Mouse (Mus musculus): Measurements from ENCODE around the gene Pemt.
"Not testable (repeated sequence)": the region's sequence is repeated elsewhere in the genome, so short reads cannot be mapped to it uniquely, and the experiment has no call there.

Pemt gene

DNA sequence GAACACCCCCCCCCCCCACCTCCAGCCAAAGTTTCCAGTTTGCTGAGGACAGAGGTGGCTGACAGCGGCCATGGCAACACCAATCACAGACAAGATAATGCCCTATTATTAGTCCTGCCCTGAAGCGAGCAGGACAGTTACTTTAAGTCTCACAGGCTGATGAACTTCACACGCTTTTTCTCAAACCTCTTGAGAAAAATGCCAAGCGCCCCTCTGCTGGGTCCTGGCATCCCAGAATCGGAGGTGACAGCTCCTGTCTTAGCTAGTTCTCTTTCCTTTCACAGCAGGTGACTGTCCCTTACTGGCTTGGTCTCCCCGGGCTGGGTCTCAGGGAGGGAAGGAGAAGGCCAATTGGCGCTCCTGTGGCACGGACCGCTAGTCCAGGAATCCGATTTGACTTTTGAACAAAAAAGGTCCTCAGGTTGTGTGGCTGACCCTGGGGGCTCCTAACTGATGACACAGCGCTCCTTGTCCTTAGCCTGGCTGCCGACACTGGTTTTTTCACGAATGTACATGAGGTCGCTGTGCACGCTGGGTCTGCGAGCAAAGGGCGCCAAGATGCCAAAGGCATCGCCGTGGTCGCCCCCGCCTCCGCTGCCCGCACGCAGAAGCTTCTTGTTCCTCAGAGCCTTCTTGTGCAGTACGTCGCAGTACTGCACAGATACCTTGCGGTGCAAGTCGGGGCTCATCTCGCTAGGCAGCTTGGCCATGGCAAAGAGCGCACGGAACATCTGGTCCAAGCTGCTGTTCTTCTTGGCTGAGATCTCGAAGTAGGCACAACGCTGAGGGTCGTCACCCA, 82.7 kb downstream of the Pemt start:
- in situ Hi-C loops (cut with MboI; ENCODE audit: unreplicated experiment in 2 of 2): loop anchor here in 1 of 2 experiments (10.0 kb wide), 1 partner anchor 111 kb away; no protein-coding TSS in a partner anchor

DNA sequence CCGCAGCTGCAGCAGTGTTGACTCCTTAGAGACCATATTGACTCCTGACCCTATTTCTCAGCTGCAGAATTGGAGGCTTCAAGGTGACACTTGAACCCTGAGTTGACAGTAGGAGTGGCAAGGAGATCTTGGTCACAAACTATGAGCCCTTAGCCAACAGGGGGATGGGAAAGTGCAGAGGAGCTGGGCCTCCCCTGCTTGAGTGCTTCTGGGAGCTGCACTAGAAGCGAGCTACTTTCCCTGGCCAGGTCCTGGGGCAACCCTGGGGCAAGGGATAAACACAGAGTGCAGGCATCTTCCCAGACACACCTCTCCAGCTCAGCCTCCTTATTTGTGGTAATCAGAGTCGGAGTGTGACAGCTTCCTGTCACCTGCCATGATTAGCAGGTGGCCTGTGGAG, 83.7 kb downstream of the Pemt start:
- in situ Hi-C loops (cut with MboI; ENCODE audit: unreplicated experiment in 2 of 2): loop anchor here in 1 of 2 experiments (10.0 kb wide), 1 partner anchor 112 kb away; no protein-coding TSS in a partner anchor

DNA sequence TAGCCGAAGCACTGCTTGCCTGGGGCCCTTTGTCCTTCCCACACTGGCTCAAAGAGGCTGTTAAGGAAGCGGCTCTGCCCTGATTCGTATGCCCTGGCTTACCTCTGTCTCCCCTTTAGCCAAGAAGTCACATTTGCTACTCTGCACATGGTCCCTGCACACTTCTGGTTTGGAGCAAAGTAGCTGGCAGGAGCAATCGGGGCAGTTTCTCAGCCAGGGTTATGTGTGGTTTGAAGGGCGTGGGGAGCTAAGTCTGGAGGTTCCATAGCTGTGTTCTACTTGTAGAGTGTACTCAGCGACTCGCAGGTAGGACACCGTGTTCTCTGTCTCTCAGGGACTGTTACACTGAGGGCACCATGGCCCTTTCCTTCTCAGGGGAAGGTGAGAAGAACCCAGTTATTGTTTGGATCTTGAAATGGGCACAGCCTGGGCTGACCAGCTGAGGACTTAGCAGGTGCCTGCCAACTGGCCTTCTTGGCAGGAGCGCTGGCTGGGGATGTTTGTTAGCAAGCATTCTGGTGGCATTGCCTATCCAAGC, 84.9 kb downstream of the Pemt start:
- in situ Hi-C loops (cut with MboI; ENCODE audit: unreplicated experiment in 2 of 2): loop anchor here in 1 of 2 experiments (10.0 kb wide), 1 partner anchor 113 kb away; no protein-coding TSS in a partner anchor

DNA sequence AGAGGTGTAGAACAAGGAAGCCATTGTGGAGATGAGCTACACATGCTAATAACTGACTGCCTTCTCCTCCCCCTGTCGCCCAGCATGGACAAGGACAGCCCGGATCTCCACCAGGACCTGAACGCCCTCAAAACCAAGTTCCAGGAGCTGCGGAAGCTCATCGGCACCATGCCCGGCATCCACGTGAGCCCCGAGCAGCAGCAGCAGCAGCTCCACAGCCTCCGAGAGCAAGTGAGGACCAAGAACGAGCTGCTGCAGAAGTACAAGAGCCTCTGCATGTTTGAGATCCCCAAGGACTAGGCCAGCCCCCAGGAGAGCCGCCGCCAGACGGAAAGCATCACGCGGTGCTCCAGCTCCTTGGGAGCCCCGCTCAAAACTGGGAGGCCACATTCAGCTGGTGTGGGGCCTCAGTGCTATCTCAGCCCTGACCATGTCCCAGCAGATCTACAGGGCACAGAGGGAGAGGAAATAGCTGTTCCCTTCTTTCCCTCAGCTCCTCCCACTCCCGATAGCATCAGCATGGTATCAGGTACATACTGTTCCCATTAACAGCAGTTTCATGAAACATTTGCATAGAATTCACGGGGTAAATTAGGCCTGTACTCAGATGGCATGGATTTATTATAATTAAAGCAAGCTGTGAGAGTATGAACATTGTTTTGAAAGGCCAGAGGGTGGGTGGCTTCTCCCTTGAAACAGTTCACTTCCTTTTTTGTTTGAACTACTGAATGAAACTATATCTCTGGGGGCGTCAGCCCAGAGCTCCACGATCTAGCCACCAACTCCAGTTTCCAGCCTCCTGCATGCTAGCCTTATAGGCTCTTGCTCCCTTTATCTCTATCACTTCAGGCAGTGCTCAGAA, 85.6 kb downstream of the Pemt start:
- in situ Hi-C loops (cut with MboI; ENCODE audit: unreplicated experiment in 2 of 2): loop anchor here in 1 of 2 experiments (10.0 kb wide), 1 partner anchor 114 kb away; no protein-coding TSS in a partner anchor

DNA sequence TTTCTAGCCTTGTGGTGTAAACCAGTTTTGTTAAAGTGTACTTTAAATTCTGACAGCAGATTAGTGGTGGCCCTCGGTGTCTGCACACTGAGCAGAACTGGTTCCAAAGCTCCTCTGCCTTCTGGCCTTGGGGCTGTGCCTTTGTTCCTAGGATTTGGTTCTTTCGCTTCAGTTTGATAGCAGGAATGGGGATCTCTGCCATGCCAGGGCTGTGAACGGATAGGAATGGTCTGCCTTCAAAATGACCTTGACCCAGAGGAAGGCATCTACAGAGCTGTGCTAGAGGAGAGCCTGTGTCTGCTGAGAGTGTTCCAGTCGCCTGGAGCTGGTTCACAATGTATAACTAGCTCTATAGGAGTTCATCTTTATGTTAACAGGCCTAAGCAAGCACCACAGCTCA, 86.8 kb downstream of the Pemt start:
- in situ Hi-C loops (cut with MboI; ENCODE audit: unreplicated experiment in 2 of 2): no loop called here

DNA sequence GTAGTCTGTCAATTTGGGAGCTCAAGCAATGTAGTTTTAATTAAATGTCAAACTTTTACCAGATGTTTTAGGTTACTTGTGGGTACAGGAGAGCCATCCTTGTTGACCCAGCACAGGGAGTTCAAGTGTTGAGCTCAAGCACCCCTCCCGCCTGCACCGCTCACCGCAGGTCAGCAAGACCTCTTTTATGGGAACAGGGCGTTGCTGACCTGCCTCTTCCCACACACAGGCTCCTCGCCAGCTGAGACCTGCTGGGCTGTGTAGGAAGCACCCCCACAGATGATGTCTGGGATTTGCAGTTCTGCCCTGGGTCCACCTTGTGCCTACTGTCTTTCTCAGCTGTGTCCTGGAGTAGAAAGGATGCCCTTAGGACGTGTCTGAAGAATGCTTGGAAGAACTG, 89.5 kb downstream of the Pemt start:
- in situ Hi-C loops (cut with MboI; ENCODE audit: unreplicated experiment in 2 of 2): no loop called here

DNA sequence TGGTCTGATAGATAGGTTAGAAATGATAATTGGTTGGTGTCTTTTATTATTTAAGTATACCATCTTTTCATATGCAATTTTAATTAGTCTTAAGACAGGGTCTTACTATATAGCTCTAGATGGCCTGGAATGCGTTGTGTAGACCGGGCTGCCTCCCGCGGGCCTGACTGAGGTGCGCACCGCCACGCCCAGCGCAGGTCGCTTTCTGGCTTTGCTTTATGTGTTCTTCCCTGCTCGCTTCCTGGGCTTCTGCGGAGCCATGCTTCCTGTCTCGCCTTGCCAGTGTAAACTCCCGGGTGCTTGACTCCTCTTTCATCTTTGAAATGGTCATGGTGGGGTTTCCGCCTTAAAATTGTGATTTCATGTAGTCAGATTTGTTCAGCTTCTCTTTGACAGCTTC, 93.4 kb downstream of the Pemt start:
- in situ Hi-C loops (cut with MboI; ENCODE audit: unreplicated experiment in 2 of 2): no loop called here

DNA sequence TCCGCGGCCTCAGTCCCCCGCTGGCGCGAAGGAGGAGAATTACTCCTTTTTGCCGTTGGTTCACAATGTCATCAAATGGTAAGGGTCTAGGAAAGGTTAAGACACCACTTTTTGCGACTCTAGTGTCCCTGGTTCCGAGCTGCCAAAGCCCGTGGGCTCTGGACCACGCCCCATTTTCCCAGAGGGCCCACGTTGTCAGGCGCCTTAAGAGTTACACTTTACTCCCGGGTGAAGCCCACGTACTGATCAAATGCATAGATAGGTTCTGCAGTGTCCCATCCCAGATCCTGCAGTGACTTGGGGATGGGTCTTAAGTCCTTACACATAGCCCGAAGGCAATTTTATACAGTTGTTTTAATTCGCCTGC, 97.9 kb downstream of the Pemt start:
- in situ Hi-C loops (cut with MboI; ENCODE audit: unreplicated experiment in 2 of 2): no loop called here

DNA sequence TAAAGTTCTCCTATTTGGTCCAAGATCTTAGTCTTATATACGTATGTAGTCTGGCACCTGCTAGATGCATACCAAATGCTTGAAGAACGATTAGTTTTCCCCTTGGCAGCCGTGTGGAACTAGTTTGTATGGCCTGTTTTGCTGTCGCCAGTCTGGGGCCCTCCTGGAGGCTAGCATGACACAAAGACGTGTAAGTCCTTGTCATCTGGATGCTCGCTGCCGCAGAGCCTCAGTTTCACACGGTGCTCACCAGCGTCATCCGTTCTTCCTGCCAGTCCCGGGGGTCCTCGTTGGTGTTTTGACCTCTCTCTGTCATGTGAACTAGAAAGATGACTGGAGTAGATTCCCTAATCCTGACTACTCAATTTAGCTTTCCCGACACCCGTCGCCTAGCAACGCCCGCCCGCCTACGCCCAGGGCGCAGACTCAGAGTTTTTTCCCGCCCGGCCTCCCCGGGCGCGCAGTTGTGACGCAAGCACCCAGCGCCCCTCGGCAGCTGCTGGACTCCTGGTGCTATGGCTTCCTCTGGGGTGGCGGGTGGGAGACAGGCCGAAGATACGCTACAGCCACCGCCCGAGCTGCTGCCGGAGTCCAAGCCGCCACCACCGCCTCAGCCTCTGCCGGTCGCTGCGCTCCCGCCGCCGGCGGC, 98.4 kb downstream of the Pemt start, which contains the start of gene Med9:
TSS of gene Med9 (plus strand) at position 455 of the 649 bp plus-strand sequence.
- in situ Hi-C loops (cut with MboI; ENCODE audit: unreplicated experiment in 2 of 2): no loop called here

DNA sequence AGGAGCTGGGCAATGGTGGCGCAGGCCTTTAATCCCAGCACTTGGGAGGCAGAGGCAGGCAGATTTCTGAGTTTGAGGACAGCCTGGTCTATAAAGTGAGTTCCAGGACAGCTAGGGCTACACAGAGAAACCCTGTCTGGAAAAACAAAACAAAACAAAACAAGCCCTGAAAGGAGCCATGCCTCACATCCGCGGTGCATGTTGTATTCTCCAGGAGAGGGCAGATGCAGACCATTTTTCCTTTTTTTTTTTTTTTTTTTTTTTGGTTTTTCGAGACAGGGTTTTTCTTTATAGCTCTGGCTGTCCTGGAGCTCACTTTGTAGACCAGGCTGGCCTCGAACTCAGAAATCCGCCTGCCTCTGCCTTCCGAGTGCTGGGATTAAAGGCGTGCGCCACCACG, 101.4 kb downstream of the Pemt start:
- in situ Hi-C loops (cut with MboI; ENCODE audit: unreplicated experiment in 2 of 2): not testable (repeated sequence)

DNA sequence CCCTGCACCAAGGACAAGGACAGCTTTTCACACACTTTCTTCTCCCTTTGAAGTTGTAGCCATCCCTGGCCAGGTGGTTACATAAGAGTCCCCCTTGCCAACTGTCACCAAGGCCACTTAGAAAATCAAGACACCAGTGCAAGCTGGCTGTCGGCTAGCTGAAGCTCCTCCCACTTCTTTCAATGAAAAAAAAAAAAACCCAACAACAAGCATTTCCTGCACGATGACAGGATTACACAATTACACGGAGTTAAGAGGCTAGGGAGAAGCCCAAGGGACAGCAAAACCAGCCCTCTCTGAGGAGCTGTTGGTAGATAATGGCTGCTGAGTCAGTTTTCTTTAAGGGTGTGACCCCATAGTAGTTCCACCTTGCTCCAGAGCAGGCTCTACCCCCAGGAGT, 104.9 kb downstream of the Pemt start:
- in situ Hi-C loops (cut with MboI; ENCODE audit: unreplicated experiment in 2 of 2): no loop called here

DNA sequence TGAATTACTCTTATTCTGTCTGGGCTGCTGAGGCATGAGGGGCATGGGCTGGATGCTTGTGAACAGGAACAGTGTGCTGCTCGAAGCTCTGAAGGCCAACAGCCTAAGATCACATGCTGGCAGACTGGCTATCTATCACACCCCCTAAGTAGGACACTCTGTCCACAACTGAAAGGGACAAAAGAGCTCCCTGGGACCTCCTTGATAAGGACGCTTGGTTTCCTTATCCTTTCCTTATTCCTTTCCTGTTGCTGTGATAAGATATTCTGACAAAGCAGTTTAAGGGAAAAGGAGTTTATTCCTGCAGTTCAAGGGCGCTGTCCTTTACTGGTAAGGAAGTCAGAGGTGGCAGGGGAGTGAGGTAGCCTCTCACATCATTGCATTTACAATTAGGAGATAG, 105.6 kb downstream of the Pemt start:
- in situ Hi-C loops (cut with MboI; ENCODE audit: unreplicated experiment in 2 of 2): no loop called here

DNA sequence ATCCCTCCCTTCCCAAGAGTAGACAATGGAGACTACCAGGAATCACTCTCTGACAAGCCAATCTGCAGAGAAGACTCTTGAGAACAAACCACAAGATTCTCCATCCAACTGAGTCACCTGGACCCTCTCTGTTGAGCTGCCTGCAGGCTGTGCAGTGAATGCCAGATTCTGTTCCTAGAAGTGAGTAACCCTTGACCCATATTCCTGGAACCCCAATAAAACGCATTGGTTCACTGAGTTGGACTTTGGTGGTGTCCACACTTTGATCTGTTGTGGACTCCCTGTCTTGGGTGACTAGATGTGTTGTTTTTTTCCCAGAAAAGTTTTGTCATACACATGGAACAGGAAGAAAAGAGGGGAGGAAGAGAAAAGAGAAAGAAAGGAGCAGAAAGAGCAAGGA, 106.5 kb downstream of the Pemt start:
- in situ Hi-C loops (cut with MboI; ENCODE audit: unreplicated experiment in 2 of 2): loop anchor here in 1 of 2 experiments (5.0 kb wide), 1 partner anchor 43 kb away; no protein-coding TSS in a partner anchor

DNA sequence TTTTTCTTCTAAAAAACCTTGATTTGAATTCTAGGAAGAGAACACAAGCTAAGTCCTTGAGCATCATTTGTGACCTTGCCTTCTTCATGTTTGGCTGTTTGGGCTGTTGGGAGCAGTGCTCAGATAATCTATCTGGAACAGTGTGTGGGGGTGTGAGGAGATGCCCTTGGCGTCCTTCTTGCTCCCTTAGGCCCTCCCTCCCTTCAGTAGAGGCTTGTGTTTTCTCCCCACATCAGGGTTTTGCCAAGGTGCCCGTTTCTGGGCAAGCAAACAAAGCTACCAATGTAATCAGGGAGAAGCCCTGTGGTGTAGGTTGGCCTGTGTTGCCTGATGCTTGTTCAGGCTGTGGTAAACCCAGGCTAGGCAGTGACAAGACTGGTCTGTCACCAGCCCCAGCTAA, 108.7 kb downstream of the Pemt start:
- in situ Hi-C loops (cut with MboI; ENCODE audit: unreplicated experiment in 2 of 2): loop anchor here in 1 of 2 experiments (5.0 kb wide), 1 partner anchor 40 kb away; no protein-coding TSS in a partner anchor

DNA sequence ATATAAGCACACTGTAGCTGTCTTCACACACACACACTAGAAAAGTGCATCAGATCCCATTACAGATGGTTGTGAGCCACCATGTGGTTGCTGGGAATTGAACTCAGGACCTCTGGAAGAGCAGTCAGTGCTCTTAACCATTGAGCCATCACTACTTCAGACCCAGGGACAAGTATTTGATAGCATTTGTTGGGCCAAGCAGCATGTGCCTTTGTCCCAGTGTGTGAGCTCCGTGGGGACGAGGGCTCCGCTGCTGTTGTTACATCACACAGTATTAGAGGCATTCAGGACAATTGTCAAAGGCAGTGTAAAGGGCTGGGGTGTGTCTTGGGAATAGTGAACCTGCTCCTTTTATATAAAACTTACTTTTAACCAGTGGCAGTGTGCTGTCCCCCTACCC, 109.3 kb downstream of the Pemt start:
- in situ Hi-C loops (cut with MboI; ENCODE audit: unreplicated experiment in 2 of 2): loop anchor here in 1 of 2 experiments (5.0 kb wide), 1 partner anchor 40 kb away; no protein-coding TSS in a partner anchor

DNA sequence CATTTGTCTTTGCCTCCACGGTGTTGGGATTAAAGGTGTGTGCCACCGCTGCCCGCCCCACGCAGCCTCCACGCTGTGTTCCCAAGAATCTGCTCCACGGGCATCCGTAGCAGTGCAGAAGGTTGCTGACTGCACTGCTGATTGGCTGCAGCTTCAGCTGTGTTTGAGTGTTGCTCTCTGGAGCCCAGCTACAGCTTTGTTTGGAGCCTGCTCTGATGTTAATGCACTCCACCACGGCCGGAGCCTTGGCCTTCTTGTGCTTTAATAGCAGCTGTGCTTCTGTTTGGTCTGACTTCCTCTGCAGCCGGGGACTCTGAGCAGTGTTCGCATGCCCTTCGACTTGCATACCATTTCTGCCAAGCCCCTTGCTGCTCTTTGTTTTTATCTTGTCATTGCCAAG, 112.3 kb downstream of the Pemt start:
- in situ Hi-C loops (cut with MboI; ENCODE audit: unreplicated experiment in 2 of 2): no loop called here

DNA sequence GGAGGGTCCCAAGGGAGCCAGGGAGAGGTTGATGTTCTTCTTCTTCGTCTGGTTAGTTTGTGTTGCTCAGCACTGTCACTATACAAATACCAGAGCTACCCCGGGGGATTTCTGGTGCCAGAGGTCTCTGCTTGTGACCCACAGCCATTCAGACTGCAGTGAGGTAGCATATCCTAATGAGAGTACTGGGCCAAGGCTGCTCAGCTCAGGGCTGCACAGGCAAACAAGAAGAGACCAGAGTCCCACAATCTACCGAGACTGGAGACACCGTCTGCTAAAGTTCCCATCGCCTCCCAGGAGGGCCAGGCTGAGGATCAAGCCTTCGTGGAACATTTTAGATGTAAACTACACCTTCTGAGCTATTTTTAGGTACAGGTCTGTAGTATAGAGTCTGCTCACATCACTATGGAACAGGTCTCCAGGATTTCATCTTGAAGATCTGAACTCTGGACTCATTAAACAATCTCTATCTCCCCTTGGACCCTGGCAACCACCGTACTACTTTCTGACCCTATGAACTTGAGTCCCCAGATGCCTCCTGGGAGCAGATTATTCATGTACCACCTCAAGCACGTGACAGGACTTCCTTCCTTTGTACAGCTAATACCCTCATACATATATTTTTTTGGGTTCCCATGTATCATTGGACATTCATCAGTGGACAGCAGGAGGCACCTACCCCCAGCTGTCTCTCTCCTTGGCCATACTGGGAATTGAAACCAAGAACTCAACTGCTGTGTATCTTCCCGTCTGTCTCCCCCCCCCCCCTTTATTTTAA, 113.5 kb downstream of the Pemt start:
- in situ Hi-C loops (cut with MboI; ENCODE audit: unreplicated experiment in 2 of 2): no loop called here

DNA sequence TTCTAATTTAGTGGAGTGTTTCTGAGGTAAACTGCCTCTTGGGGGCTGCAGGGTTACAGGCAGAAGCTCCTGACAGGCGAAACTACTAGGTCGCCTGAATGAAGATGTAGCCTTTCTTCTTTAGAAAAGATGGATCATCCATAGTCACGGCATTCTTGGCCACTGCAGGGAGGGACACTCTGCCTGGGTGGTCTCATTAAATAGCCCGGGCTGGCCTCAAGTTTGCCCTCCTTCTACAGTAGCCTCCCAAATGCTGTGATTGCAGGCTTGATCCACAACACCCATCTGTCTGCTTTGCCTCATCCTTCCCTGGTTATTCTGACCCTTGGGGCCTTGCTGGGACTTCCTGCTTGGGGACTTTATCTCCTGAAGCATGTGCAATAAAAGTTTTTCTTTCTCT, 116.3 kb downstream of the Pemt start:
- in situ Hi-C loops (cut with MboI; ENCODE audit: unreplicated experiment in 2 of 2): no loop called here

DNA sequence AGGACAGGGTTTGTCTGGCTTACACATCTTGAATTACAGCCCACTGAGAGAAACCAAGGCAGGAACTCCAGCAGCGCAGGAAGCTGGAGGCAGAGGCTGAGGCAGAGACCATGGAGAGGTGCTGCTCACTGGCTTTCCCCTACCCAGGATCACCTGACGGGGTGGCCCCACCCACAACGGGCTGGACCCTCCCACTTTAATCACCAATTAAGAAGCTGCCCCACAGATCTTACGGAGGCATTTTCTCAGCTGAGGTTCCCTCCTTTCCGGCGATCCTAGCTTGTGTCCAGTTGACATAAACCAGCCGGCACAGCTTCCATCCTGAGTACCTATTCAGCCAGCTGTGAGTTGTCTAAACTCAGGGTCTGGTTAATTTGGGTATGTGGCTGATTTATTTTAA, 125.0 kb downstream of the Pemt start:
- in situ Hi-C loops (cut with MboI; ENCODE audit: unreplicated experiment in 2 of 2): no loop called here
